Mouse (Mus musculus) heart, postnatal 25 days (tissue): ENCODE data around the gene Sema3a. TPM values are rescaled to one million over a fixed set of nuclear protein-coding genes. Genes with fewer than 3 reads are reported as not detected.

Source experiments
- DNase-seq: peaks from one replicate; pipeline ENCODE4 v3.0.0; 2022; ENCODE audit warnings: low spot score
- intact Hi-C: fragments of 180-260 bp; cut with DNase I; formaldehyde crosslinking; loops from one replicate; pipeline ENCODE4 v1.15.1; 2025
- total RNA-seq, 2 experiments: library from RNA; stranded (reverse); gene quantifications; 2 replicates each; pipeline ENCODE4 v1.2.3; 2021

Gene Sema3a
- total RNA-seq = 1 to 10 TPM; 1.7 to 2.3 TPM

- intact Hi-C loops = no loop called here
- DNase-seq = no peak
Observed at GRCm38 (mm10) chr5:13125241-13125692, at the start of gene Sema3a. Gene Sema3a (plus strand): TSS chr5:13125414.

GRCm38 (mm10) chr5:13084777-13085439 lies 40.3 kb upstream of the Sema3a start:
- intact Hi-C loops = no loop called here
- DNase-seq = no peak

- intact Hi-C loops = no loop called here
- DNase-seq = no peak
Observed at GRCm38 (mm10) chr5:13090431-13090830, 34.8 kb upstream of the Sema3a start.

- no peak for DNase-seq
- intact Hi-C loops = no loop called here
Observed at GRCm38 (mm10) chr5:13109522-13109921, 15.7 kb upstream of the Sema3a start.

GRCm38 (mm10) chr5:13117236-13117635 lies 8.0 kb upstream of the Sema3a start:
- DNase-seq = no peak
- intact Hi-C loops = no loop called here

GRCm38 (mm10) chr5:13125757-13126156 lies 543 bp downstream of the Sema3a start:
- intact Hi-C loops = no loop called here
- DNase-seq = no peak

- DNase-seq = no peak
- intact Hi-C loops = no loop called here
Observed at GRCm38 (mm10) chr5:13126196-13126595, 982 bp downstream of the Sema3a start.

GRCm38 (mm10) chr5:13127121-13127520 lies 1.9 kb downstream of the Sema3a start:
- intact Hi-C loops = no loop called here
- no peak for DNase-seq

- intact Hi-C loops = no loop called here
- no peak for DNase-seq
Observed at GRCm38 (mm10) chr5:13144733-13145457, 19.7 kb downstream of the Sema3a start.

- no peak for DNase-seq
Observed at GRCm38 (mm10) chr5:13149909-13150308, 24.7 kb downstream of the Sema3a start.

GRCm38 (mm10) chr5:13151002-13151401 lies 25.8 kb downstream of the Sema3a start:
- no peak for DNase-seq
- intact Hi-C loops = no loop called here

More at GRCm38 (mm10) chr5:13149909-13150308, 24.7 kb downstream of the Sema3a start:
- intact Hi-C loops = no loop called here

- intact Hi-C loops = no loop called here
Observed at GRCm38 (mm10) chr5:13157761-13158612, 32.8 kb downstream of the Sema3a start.

GRCm38 (mm10) chr5:13182186-13182585 lies 57.0 kb downstream of the Sema3a start:
- intact Hi-C loops = no loop called here

More at GRCm38 (mm10) chr5:13157761-13158612, 32.8 kb downstream of the Sema3a start:
- no peak for DNase-seq

GRCm38 (mm10) chr5:13197886-13198285 lies 72.7 kb downstream of the Sema3a start:
- intact Hi-C loops = no loop called here
- DNase-seq = no peak

More at GRCm38 (mm10) chr5:13182186-13182585, 57.0 kb downstream of the Sema3a start:
- DNase-seq = no peak

GRCm38 (mm10) chr5:13199709-13200108 lies 74.5 kb downstream of the Sema3a start:
- intact Hi-C loops = no loop called here
- no peak for DNase-seq

GRCm38 (mm10) chr5:13255353-13255752 lies 130.1 kb downstream of the Sema3a start:
- no peak for DNase-seq
- intact Hi-C loops = no loop called here

GRCm38 (mm10) chr5:13256321-13256720 lies 131.1 kb downstream of the Sema3a start:
- no peak for DNase-seq
- intact Hi-C loops = no loop called here

- no peak for DNase-seq
- intact Hi-C loops = no loop called here
Observed at GRCm38 (mm10) chr5:13263087-13263486, 137.9 kb downstream of the Sema3a start.

- DNase-seq = no peak
- intact Hi-C loops = no loop called here
Observed at GRCm38 (mm10) chr5:13263539-13263938, 138.3 kb downstream of the Sema3a start.

- no peak for DNase-seq
- intact Hi-C loops = no loop called here
Observed at GRCm38 (mm10) chr5:13312667-13313066, 187.5 kb downstream of the Sema3a start.
